Mouse (Mus musculus) layer of hippocampus, adult 9-10 months (tissue): ENCODE data around the gene Nhlrc3.

ENCODE experiments used
- DNase-seq: peaks from one replicate; pipeline ENCODE4 v3.0.0; 2022; ENCODE audit warnings: low spot score

The Nhlrc3 gene

GRCm38 (mm10) chr3:53463046-53463764 lies at the start of gene Nhlrc3, which contains the start of gene Proser1:
Nhlrc3 (minus strand) TSS chr3:53463332.
Proser1 (plus strand) TSS chr3:53463666.
- DNase-seq, result peak; percentile 89

- DNase-seq, result no peak
Measured at GRCm38 (mm10) chr3:53502428-53502827, 39.3 kb upstream of the Nhlrc3 start.

GRCm38 (mm10) chr3:53498351-53498905 lies 35.3 kb upstream of the Nhlrc3 start:
- DNase-seq, result no peak

GRCm38 (mm10) chr3:53488353-53488752 lies 25.2 kb upstream of the Nhlrc3 start, which contains the start of gene Stoml3:
Stoml3 (plus strand) TSS chr3:53488653.
- no peak for DNase-seq

- DNase-seq, result no peak
Measured at GRCm38 (mm10) chr3:53486996-53487576, 24.0 kb upstream of the Nhlrc3 start.

- DNase-seq, result no peak
Measured at GRCm38 (mm10) chr3:53486561-53486960, 23.4 kb upstream of the Nhlrc3 start.

DNA sequence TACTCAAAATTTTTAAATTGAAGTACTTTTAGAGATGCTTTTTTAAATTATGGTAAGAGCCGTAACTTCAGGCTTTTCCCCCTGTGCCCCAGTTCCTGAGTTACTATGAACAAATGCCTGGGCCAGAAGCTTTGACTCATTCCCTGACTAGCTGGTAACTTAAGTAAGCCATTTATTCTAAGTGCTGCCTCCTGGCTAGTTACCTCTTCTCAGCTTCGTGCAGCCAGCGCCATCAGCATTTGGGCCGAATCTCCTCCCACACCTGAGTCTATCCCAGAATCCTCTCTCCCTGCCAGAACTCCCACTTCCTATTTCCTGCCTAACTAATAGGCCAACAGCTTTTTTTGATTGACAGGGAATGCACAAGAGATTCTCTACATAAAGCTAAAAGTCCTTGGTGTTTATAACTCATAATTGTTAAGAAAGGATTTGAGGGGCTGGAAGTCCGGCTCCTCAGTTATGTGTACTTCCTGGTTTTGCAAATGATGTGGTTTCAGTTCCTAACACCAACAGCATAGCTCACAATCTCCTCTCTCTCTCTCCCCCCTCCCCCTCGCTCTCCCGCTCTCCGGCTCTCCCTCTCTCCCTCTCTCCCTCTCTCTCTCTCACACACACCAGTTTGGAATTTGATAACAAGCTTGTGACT lies 20.4 kb upstream of the Nhlrc3 start:
- no peak for DNase-seq

GRCm38 (mm10) chr3:53478419-53479046 lies 15.4 kb upstream of the Nhlrc3 start:
- no peak for DNase-seq

DNA sequence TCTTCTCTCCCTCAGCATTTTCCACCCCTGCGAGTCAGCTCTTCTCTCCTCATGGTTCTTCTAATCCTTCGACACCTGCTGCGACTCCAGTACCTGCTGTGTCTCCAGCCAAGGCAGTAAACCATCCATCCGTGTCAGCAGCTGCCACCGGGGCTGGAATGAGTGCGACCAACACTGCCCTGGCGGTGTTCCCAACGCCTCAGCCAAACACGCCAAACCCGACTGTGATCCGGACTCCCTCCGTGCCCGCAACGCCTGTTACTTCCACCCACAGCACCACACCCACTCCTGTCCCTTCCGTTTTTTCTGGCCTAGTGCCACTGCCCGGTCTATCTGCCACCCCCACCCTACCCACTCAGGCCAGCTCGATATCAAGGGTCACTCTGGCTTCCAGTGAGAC lies 14.3 kb upstream of the Nhlrc3 start:
- no peak for DNase-seq

- no peak for DNase-seq
Measured at GRCm38 (mm10) chr3:53475889-53476288, 12.8 kb upstream of the Nhlrc3 start.

DNA sequence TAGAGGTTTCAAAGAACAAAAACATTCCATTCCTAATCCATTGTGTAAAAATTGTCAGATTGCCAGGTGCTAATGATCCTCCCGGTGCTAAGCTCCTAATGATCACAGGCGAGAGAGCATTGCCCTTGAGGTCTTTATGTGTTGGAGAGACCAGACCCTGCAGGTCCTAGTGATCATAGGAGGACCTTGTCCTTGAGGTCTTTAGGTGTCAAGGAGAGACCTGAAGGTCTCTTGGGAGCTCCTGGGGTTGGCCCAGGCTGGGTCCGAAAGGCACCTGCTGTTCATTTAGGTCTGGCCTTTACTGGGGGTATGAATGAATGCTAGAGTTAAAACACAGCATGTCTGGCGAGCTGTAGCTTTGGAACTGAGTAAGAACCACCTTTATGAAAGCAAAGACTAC lies 11.0 kb upstream of the Nhlrc3 start:
- DNase-seq, result no peak

GRCm38 (mm10) chr3:53472061-53472460 lies 8.9 kb upstream of the Nhlrc3 start:
- no peak for DNase-seq

- DNase-seq, result no peak
Measured at GRCm38 (mm10) chr3:53469650-53470049, 6.5 kb upstream of the Nhlrc3 start.

DNA sequence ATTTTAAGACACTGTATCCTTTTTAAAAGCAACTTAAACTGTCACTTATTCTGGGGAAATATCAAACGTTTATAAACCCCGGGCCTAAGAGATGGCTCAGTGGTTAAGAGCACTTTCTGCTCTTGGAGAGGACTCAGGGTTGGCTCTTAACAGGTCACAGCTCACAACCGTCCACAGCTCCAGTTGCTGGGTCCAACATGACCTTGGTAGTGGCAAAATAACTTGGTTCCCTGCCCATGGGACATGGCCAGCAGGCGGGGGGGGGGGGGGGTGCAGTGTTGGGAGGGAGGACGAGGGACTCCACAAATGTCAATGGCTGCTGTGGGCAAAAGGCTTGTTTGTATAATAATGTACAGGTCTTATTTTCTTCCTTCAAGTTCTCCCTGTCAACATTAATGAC lies 4.2 kb upstream of the Nhlrc3 start:
- no peak for DNase-seq

DNA sequence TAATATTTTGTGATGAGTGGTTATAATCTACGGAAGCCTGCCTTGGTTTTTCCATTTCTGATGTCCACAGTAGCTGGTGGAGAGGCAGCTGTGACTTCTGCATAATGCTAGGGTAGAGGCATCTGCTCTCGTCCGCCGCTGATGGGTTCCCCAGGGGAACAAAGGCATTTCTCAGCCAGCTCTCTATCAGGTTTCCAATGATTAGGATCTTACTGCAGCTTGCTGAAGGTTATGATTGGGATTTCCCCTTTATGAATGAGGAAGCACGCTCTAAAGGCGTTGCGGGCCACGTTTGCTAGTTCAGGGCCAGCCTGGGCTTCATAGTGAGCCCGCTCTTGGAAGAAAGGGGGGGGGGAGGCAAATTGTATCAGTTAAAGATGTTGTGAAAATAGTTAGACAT lies 3.3 kb upstream of the Nhlrc3 start:
- no peak for DNase-seq

GRCm38 (mm10) chr3:53465330-53465729 lies 2.2 kb upstream of the Nhlrc3 start:
- DNase-seq, result no peak

- DNase-seq, result no peak
Measured at GRCm38 (mm10) chr3:53464146-53464698, 1.1 kb upstream of the Nhlrc3 start.

DNA sequence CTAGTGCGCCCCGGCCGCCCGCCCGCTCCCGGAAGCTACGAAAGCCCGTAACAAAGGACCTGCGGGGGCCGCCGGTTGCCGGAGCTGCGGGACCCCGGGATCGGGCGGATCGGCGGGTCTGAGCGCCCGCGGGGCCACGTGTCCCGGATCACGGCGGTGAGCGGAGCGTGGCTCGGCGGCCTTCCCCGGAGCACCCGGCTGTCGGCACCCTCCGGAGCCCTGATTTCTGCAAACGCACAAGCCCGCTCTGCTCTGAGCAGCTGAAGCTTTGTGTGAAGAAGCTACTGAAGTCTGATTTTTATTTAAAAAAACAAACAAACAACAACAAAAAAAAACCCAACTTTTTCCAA lies 608 bp upstream of the Nhlrc3 start:
- DNase-seq, result no peak

DNA sequence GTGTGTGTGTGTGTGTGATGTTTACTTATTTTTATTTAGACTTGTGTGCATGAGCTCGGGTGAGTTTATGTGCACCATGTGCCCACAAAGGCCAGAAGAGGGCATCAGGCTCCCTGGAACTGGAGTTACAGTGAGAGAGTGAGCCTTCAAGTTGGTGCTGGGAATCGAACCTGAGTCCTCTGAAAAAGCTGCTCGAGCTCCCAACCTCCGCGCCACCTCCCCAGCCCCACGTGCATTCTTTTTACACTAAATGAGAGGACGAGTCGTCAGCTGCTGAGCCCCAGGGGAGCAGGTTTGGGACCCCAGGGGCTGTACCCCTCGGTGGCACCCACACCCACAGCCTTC lies 459 bp downstream of the Nhlrc3 start:
- DNase-seq, result no peak

- no peak for DNase-seq
Measured at GRCm38 (mm10) chr3:53460106-53460505, 3.0 kb downstream of the Nhlrc3 start.

DNA sequence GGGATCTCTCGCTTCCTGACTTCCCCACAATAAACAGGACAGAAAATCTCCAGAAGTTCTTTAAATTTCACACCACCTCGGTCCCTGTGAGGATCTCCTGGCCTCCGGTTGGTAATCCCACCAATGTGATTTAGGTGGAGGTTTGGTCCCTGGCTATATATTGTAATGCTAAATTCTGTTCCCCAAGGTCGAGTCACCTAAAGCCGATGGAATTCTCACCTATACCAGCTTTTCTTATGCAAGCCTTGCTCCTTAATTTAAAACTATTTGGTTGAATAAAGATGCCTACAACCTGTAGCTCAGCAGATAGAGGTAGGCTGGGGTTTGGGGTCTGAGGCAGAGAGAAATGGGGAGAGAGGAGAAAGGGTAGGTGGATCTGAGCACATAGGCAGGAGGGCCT lies 5.4 kb downstream of the Nhlrc3 start:
- DNase-seq, result no peak

DNA sequence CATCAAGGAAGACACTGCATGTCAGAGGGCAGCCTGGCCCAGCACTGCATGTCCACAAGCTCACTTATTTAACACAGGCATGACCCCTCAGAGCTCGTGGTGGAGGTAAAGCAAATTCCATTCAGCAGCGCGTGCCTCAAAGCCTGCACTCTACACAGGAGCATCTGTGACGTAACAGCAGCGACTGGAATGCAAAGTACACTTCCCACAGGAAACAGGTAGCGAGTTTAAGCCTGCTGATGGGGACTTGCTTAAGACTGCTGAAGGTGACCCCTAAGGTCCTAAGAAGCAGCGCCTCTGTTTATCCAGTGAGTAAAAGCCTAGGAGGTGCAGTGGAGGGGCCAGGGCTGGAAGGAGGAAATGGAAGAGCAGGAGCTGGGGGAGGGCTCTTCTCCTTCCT lies 8.1 kb downstream of the Nhlrc3 start:
- DNase-seq, result no peak
